Mouse (Mus musculus): ENCODE measurements around the gene Smarca2.

- TF ChIP-seq CTCF (IDR thresholded peaks at IDR 0.05; ENCODE audit: extremely low read depth, insufficient read depth, insufficient read length, insufficient replicate concordance) = no peak
- no peak for TF ChIP-seq POLR2A (IDR thresholded peaks at IDR 0.05; ENCODE audit: low read depth, low read length)
Measured at GRCm38 (mm10) chr19:26616271-26616670, 11.4 kb downstream of the Smarca2 start.

Data from spleen, adult 2 months (tissue).